Mouse (Mus musculus): Measurements from ENCODE around the gene Dnajc6. TPM values are rescaled to one million over a fixed set of nuclear protein-coding genes. Genes with fewer than 3 reads are reported as not detected.

Dnajc6 gene
- polyA plus RNA-seq, 1 experiment: 0.58 TPM

DNA sequence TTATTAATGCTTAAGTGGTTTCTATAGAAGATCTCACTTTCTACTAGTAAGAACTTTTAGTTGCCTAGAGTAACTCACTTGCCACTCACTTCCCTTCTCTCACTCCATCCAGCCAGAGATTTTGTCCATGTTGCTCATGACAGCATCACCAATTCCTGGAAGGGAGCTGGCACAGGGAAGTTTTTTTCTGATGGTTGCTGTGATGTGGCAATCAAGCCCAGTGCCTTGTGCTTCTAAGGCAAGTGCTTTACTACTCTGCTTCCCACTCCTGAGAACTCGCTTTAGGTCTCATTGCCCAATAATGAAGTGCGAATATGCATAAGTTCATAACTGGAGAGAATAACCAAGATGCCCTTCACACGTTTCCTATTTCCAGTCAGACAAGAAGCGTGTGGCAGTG, 186.2 kb downstream of the Dnajc6 start:
- H3K36me3 ChIP-seq (ENCODE audit: control insufficient read depth, insufficient read depth, low read length): no peaks in the 10 kb centered on the region
- no peak overlapping the region for H3K4me3 ChIP-seq (ENCODE audit: low read depth, low read length)
- no peak for TF ChIP-seq POLR2A (IDR thresholded peaks at IDR 0.05; ENCODE audit: low read depth, low read length)
- no peak for TF ChIP-seq CTCF (IDR thresholded peaks at IDR 0.05; ENCODE audit: extremely low read depth, insufficient read length, insufficient replicate concordance, low read depth, low read length)
- H3K27ac ChIP-seq (ENCODE audit: insufficient read depth, low read depth, low read length): no peak overlapping the region
- no peaks in the 10 kb centered on the region for H3K27me3 ChIP-seq (ENCODE audit: control insufficient read depth, insufficient read depth, low read length)
- 88% methylated on average over 4 of the region's 4 CpGs for WGBS
- no peaks in the 10 kb centered on the region for H3K4me1 ChIP-seq (ENCODE audit: control insufficient read depth, insufficient read depth, insufficient read length, low read length)

DNA sequence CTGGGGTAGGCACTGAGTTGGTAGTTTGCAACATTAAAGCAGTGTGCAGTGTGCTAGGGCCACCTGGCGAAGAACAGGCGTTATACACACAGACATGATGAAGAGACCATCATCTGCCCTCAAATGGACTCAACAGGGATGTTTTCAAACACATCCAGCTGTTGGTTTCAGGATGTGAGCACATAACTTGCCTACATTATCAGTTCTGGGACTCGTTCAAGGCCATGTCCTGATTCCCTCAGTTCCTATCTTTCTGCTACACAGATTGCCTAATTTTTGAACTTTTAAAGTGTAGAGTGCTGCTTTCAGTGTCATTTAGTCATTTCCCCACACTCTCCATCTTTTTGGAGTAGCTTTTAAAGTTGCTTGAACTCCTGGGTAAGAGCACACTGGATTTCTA, 186.6 kb downstream of the Dnajc6 start:
- WGBS: 59% methylated on average over 3 of the region's 3 CpGs
- no peaks in the 10 kb centered on the region for H3K4me1 ChIP-seq (ENCODE audit: control insufficient read depth, insufficient read depth, insufficient read length, low read length)
- no peak overlapping the region for H3K27ac ChIP-seq (ENCODE audit: insufficient read depth, low read depth, low read length)
- H3K36me3 ChIP-seq (ENCODE audit: control insufficient read depth, insufficient read depth, low read length): no peaks in the 10 kb centered on the region
- no peak overlapping the region for H3K4me3 ChIP-seq (ENCODE audit: low read depth, low read length)
- H3K27me3 ChIP-seq (ENCODE audit: control insufficient read depth, insufficient read depth, low read length): no peaks in the 10 kb centered on the region
- no peak for TF ChIP-seq POLR2A (IDR thresholded peaks at IDR 0.05; ENCODE audit: low read depth, low read length)
- no peak for TF ChIP-seq CTCF (IDR thresholded peaks at IDR 0.05; ENCODE audit: extremely low read depth, insufficient read length, insufficient replicate concordance, low read depth, low read length)

DNA sequence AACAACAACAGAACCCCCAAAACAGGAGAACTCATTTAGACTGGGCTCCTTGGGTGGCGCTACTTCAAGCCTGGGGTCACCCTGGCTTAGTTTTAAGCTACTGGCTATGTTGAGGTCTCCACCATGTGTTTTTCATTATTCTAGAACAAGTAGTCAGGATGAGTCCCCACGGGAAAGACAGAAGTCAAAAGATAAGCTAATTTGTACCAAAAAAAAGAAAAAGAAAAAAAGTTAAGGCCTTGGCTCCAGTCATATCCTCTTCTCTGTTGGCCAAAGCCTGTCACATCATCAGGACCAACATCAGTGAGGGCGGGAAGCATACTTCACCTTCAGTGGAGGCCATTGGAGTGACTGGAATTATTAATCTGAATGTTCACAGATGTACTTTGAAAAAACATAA, 188.4 kb downstream of the Dnajc6 start:
- Histone ChIP-seq H3K36me3 (ENCODE audit: control insufficient read depth, insufficient read depth, low read length) (no peaks in the 10 kb centered on the region), H3K4me1 (ENCODE audit: control insufficient read depth, insufficient read depth, insufficient read length, low read length) (no peaks in the 10 kb centered on the region), H3K4me3 (ENCODE audit: low read depth, low read length) (no peak overlapping the region), H3K27ac (ENCODE audit: insufficient read depth, low read depth, low read length) (no peak overlapping the region), H3K27me3 (ENCODE audit: control insufficient read depth, insufficient read depth, low read length) (no peaks in the 10 kb centered on the region)
- WGBS: 82% methylated on average over 3 of the region's 3 CpGs
- no peak for TF ChIP-seq POLR2A (IDR thresholded peaks at IDR 0.05; ENCODE audit: low read depth, low read length)
- TF ChIP-seq CTCF (IDR thresholded peaks at IDR 0.05; ENCODE audit: extremely low read depth, insufficient read length, insufficient replicate concordance, low read depth, low read length): no peak

DNA sequence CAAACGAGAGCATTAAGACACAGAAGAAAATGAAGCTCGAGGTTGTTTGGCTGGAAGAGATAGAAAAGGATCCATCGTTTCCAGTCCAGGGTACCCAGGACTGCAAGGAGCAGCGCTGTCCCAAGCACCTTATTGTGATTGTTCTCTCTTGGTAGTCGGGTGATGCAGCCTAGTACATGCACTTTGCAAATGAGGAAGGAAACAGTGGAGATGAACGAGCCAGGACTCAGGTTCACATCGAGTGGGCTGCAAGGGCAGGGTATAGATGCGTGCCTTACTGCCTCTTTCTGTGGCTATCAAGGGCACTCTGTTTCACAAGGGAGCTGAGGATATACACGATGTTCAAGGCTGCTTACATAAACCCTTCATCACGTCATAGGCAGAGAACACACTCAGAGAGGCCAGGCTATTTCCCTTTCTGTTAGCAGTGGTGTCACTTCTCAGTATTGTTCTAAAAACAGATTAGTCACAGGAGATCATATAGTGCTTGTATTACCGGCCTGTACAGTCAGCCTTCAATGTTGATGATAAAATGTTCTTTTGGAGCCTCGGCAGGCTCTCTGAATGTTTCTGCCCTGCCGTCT, 189.9 kb downstream of the Dnajc6 start:
- 68% methylated on average over 13 of the region's 13 CpGs for WGBS
- Histone ChIP-seq H3K27ac (ENCODE audit: insufficient read depth, low read depth, low read length) (no peak overlapping the region), H3K27me3 (ENCODE audit: control insufficient read depth, insufficient read depth, low read length) (no peaks in the 10 kb centered on the region), H3K4me3 (ENCODE audit: low read depth, low read length) (no peak overlapping the region), H3K4me1 (ENCODE audit: control insufficient read depth, insufficient read depth, insufficient read length, low read length) (no peaks in the 10 kb centered on the region), H3K36me3 (ENCODE audit: control insufficient read depth, insufficient read depth, low read length) (no peaks in the 10 kb centered on the region)
- TF ChIP-seq CTCF (IDR thresholded peaks at IDR 0.05; ENCODE audit: extremely low read depth, insufficient read length, insufficient replicate concordance, low read depth, low read length): no peak
- no peak for TF ChIP-seq POLR2A (IDR thresholded peaks at IDR 0.05; ENCODE audit: low read depth, low read length)

DNA sequence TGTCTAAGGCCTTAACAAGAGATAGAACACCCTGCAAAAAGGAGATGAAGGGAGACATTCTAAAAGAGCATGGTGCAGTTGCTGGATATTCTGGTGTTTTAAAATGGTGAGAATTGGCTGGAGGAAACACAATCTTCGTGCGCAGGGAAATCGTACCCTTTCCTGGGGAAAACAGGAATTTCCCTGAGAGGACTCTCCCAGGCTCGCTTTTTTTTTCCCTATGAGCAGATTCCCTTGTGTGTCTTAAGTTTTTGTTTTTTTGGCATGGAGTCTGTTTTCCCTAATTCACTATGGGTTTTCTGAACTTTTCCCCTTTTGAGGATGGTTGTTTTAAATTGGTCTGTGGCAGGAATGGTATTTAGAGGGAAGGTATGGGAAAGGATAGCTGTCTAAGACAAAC, 192.8 kb downstream of the Dnajc6 start:
- Histone ChIP-seq H3K4me3 (ENCODE audit: low read depth, low read length) (no peak overlapping the region), H3K4me1 (ENCODE audit: control insufficient read depth, insufficient read depth, insufficient read length, low read length) (no peaks in the 10 kb centered on the region), H3K36me3 (ENCODE audit: control insufficient read depth, insufficient read depth, low read length) (no peaks in the 10 kb centered on the region), H3K27ac (ENCODE audit: insufficient read depth, low read depth, low read length) (peak overlapping the region; percentile 30; the same call in 1 of the 2 replicates), H3K27me3 (ENCODE audit: control insufficient read depth, insufficient read depth, low read length) (no peaks in the 10 kb centered on the region)
- 86% methylated on average over 4 of the region's 4 CpGs for WGBS
- no peak for TF ChIP-seq CTCF (IDR thresholded peaks at IDR 0.05; ENCODE audit: extremely low read depth, insufficient read length, insufficient replicate concordance, low read depth, low read length)
- no peak for TF ChIP-seq POLR2A (IDR thresholded peaks at IDR 0.05; ENCODE audit: low read depth, low read length)

DNA sequence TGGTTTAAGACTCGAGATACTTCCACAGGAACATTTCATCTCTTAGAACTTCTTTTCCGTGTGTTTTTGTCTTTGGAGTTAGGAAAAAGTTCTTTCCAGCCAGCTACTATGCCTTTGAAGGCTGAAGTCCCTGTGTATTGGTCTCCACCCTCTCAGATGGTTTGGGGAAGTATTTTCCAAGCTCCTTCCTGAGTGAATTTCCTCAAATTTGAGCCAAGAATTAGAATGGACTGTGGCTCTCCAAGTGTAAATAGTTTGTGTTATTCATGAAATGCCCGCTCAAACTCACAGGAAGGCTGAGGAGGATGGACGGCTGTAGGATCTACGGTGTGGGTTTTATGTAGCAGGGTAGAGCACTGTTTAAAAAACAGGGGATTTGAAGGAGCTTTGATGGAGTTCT, 193.2 kb downstream of the Dnajc6 start:
- WGBS: 63% methylated on average over 5 of the region's 5 CpGs
- Histone ChIP-seq H3K27me3 (ENCODE audit: control insufficient read depth, insufficient read depth, low read length) (no peaks in the 10 kb centered on the region), H3K4me3 (ENCODE audit: low read depth, low read length) (no peak overlapping the region), H3K27ac (ENCODE audit: insufficient read depth, low read depth, low read length) (peak overlapping the region; percentile 30), H3K4me1 (ENCODE audit: control insufficient read depth, insufficient read depth, insufficient read length, low read length) (no peaks in the 10 kb centered on the region), H3K36me3 (ENCODE audit: control insufficient read depth, insufficient read depth, low read length) (no peaks in the 10 kb centered on the region)
- TF ChIP-seq CTCF (IDR thresholded peaks at IDR 0.05; ENCODE audit: extremely low read depth, insufficient read length, insufficient replicate concordance, low read depth, low read length): no peak

Other genes with a start within 250 kb of the Dnajc6 start
- 10.9 and 19.6 TPM in 2 replicates for gene Jak1, start 231.4 kb upstream of the Dnajc6 start, polyA plus RNA-seq (2012; rRNA removed)
- gene Ak4, start 77.4 kb upstream of the Dnajc6 start, polyA plus RNA-seq (2012; rRNA removed): 0.20 and 0.30 TPM in 2 replicates
- gene Leprot, start 151.1 kb downstream of the Dnajc6 start, polyA plus RNA-seq (2012; rRNA removed): 17.2 and 32.1 TPM in 2 replicates
- gene Lepr, start 220.8 kb downstream of the Dnajc6 start, polyA plus RNA-seq (2012; rRNA removed): 0.37 and 0.82 TPM in 2 replicates